Mouse (Mus musculus): ENCODE data around the gene Gas7.

GRCm38 (mm10) chr11:67455527-67455981 is 317 bp downstream of the Gas7 start:
- no peak for TF ChIP-seq TAL1 (conservative IDR thresholded peaks at IDR 0.05; ENCODE audit: low read depth, low read length)
- TF ChIP-seq CTCF (IDR thresholded peaks at IDR 0.05; ENCODE audit: low read depth, low read length), result no peak
- TF ChIP-seq GATA2 (IDR thresholded peaks at IDR 0.05; ENCODE audit: borderline replicate concordance, low read depth, low read length), result no peak

Data from G1E (cell line).